Mouse (Mus musculus) thymus, adult 2 months (tissue): Measurements from ENCODE around the gene Ndc80.

Source experiments
- CTCF ChIP-seq: fragments of 200-500 bp; IDR thresholded peaks from 2 replicates; pipeline ENCODE4 v1.5.1; 2012; ENCODE audit warnings: mild to moderate bottlenecking, control low read depth, low read length, moderate library complexity, borderline replicate concordance; ENCODE audit not compliant: control insufficient read depth, poor library complexity, insufficient read depth; ENCODE audit errors: extremely low read depth
- POLR2A ChIP-seq: fragments of 200-500 bp; IDR thresholded peaks from 2 replicates; pipeline ENCODE4 v1.6.1; 2012; ENCODE audit warnings: mild to moderate bottlenecking, low read length, control low read depth, moderate library complexity; ENCODE audit not compliant: control insufficient read depth, poor library complexity, insufficient read depth; ENCODE audit errors: extremely low read depth

DNA sequence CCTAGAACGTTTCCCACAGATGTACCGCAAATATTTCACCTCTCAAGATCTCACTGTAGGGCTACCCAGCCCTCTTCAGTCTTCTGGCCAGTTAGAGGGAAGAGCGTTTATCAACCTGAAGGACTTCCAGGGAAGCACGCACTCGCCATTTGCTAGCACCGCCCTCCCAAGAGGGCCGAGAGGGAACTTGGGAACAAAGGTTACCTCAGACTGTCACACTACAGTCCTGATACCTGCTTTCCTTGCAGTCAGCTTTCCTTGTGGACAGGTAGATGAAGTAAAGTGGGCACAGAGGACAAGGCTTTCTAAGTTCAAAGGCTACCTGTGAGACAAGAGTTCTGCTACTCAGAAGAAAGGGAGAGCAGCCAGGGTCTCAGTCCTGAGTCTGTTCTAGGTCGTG is 19.8 kb downstream of the Ndc80 start:
- no peak for TF ChIP-seq CTCF
- TF ChIP-seq POLR2A = no peak
